Mouse (Mus musculus) stomach, embryonic 15.5 days (tissue): ENCODE results near the gene Tbx10. TPM values are rescaled to one million over a fixed set of nuclear protein-coding genes. Genes with fewer than 3 reads are reported as not detected.

Experiments
- ATAC-seq: fragments of 200-750 bp; cut with Nextera tagmentation; 2 replicates; pipeline ENCODE4 v1.8.0; 2017; ENCODE audit warnings: low read depth, moderate number of reproducible peaks, moderate TSS enrichment; ENCODE audit not compliant: insufficient read depth, low FRiP score
- H3K27ac ChIP-seq: fragments of 300-500 bp; sonication (generic); 2 replicates; pipeline ENCODE4 v1.5.1; 2015; ENCODE audit warnings: mild to moderate bottlenecking, inconsistent platforms
- H3K27me3 ChIP-seq: fragments of 300-500 bp; sonication (generic); replicated peaks from 2 replicates; pipeline ENCODE4 v1.6.1; 2015; ENCODE audit warnings: inconsistent platforms
- H3K36me3 ChIP-seq: fragments of 300-500 bp; sonication (generic); 2 replicates; pipeline ENCODE4 v1.6.1; 2015; ENCODE audit warnings: inconsistent platforms
- H3K4me1 ChIP-seq: fragments of 300-500 bp; sonication (generic); 2 replicates; pipeline ENCODE4 v1.6.1; 2015; ENCODE audit warnings: inconsistent platforms
- H3K4me2 ChIP-seq: fragments of 300-500 bp; sonication (generic); 2 replicates; pipeline ENCODE4 v1.6.1; 2015; ENCODE audit warnings: mild to moderate bottlenecking, inconsistent platforms
- H3K4me3 ChIP-seq: fragments of 300-500 bp; sonication (generic); replicated peaks from 2 replicates; pipeline ENCODE4 v1.5.1; 2015; ENCODE audit warnings: inconsistent platforms
- H3K9ac ChIP-seq: fragments of 300-500 bp; sonication (generic); 2 replicates; pipeline ENCODE4 v1.6.1; 2015; ENCODE audit warnings: inconsistent platforms
- H3K9me3 ChIP-seq: fragments of 300-500 bp; sonication (generic); 2 replicates; pipeline ENCODE4 v1.6.1; 2016; ENCODE audit warnings: inconsistent platforms
- WGBS: fragments of 180-500 bp; shearing (Covaris S2); methylation state at CpG from one replicate; pipeline ENCODE4 v1.1.7; 2015; 5-methylcytosine and 5-hydroxymethylcytosine counted together
- polyA plus RNA-seq: library from polyadenylated mRNA; unstranded; fragments of >200 nt; fragmentation: Nextera tagmentation; extraction: Ambion mirVana; gene quantifications from 2 replicates; pipeline ENCODE4 v1.2.1, GENCODE M21; 2015

The Tbx10 gene
- polyA plus RNA-seq, 1 experiment from 2014 or later, result 0.21 TPM

DNA sequence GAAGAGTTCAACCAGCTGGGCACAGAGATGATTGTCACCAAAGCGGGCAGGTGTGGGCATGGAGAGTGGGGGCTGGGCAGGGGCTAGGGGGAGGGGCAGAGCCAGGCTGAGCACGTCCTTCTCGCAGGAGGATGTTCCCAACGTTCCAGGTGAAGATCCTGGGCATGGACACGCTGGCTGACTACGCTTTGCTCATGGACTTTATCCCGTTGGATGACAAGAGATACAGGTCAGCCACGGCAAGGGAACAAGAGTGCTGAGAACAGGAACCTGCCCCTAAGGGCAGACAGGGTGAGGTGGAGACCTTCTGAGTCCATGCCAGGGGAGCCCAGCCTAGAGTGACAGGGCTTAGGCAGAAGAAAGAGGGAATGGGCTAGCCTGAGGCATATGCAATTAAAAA, 4.2 kb downstream of the Tbx10 start:
- no peak for ATAC-seq
- peaks cover 16% of the 10 kb centered on the region for H3K4me1 ChIP-seq
- no peak overlapping the region for H3K4me3 ChIP-seq
- H3K27ac ChIP-seq, result no peak overlapping the region
- no peaks in the 10 kb centered on the region for H3K36me3 ChIP-seq
- no peak overlapping the region for H3K4me2 ChIP-seq
- 80% methylated on average over 8 of the region's 8 CpGs for WGBS
- no peak overlapping the region for H3K9ac ChIP-seq
- H3K9me3 ChIP-seq, result no peaks in the 10 kb centered on the region
- no peaks in the 10 kb centered on the region for H3K27me3 ChIP-seq

DNA sequence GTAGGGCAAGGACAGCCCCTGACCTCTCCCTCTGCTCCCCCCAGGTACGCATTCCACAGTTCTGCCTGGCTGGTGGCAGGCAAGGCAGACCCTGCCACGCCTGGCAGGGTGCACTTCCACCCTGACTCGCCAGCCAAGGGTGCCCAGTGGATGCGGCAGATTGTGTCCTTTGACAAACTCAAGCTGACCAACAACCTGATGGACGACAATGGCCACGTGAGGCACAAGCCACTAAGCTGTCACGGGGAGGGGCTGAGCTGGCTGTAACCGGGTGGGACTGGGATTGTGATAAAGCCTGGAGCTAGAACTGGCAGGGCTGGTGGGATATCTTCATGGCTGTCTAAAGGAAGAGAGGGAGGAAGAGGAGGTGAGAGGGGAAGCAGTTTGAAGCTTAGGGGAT, 4.7 kb downstream of the Tbx10 start:
- 47% methylated on average over 8 of the region's 8 CpGs for WGBS
- no peaks in the 10 kb centered on the region for H3K36me3 ChIP-seq
- no peak overlapping the region for H3K27ac ChIP-seq
- no peak overlapping the region for H3K4me2 ChIP-seq
- no peaks in the 10 kb centered on the region for H3K9me3 ChIP-seq
- H3K27me3 ChIP-seq, result no peaks in the 10 kb centered on the region
- ATAC-seq, result no peak
- no peak overlapping the region for H3K9ac ChIP-seq
- peaks cover 19% of the 10 kb centered on the region for H3K4me1 ChIP-seq
- H3K4me3 ChIP-seq, result no peak overlapping the region

GRCm38 (mm10) chr19:3998335-3998734, 5.8 kb downstream of the Tbx10 start:
- ATAC-seq, result no peak
- H3K4me3 ChIP-seq, result no peak overlapping the region
- H3K9ac ChIP-seq, result no peak overlapping the region
- no peaks in the 10 kb centered on the region for H3K36me3 ChIP-seq
- H3K27me3 ChIP-seq, result no peaks in the 10 kb centered on the region
- no peak overlapping the region for H3K4me2 ChIP-seq
- no peaks in the 10 kb centered on the region for H3K9me3 ChIP-seq
- 71% methylated on average over 8 of the region's 8 CpGs for WGBS
- no peak overlapping the region for H3K27ac ChIP-seq
- H3K4me1 ChIP-seq, result peaks cover 19% of the 10 kb centered on the region

DNA sequence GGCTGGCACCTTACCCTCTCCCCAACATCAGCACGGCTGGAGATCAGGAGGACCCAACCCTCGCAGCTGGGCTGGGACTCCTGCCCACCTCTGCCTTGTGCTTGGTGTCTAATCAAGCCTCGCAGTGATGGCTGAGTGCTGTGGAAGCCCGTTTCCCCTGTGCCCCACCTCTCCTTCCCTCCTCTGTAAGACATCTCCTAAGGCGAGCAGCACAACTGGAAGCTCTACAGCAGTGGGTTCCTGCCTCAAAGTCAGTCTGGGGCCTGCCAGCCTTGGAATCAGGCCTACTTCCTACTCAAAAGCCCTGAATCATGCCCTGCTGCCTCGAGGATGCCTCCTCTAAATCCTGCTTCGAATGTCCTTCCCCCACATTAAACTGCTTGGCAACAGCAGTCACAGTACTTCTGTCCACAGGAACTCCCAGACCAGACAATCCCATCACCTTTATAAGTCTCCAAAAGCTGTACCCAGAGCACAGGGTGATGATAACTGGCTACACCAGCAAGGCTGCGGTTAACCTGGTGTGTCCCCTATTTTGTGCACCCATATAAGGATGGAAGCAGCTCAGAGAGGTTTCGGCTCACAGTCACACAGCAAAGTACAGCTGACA, 6.7 kb downstream of the Tbx10 start:
- Histone ChIP-seq H3K4me1 (peaks cover 19% of the 10 kb centered on the region), H3K27ac (no peak overlapping the region), H3K9me3 (no peaks in the 10 kb centered on the region), H3K4me3 (peak overlapping the region; percentile 82), H3K9ac (peak overlapping the region; percentile 23; the same call in 1 of the 2 replicates), H3K27me3 (no peaks in the 10 kb centered on the region), H3K4me2 (peak overlapping the region; percentile 84), H3K36me3 (no peaks in the 10 kb centered on the region)
- WGBS, result 86% methylated on average over 9 of the region's 9 CpGs
- no peak for ATAC-seq

GRCm38 (mm10) chr19:4000119-4000900, 7.8 kb downstream of the Tbx10 start, which contains the start of the genes Nudt8 and Gm49405:
Gene Nudt8 (plus strand): TSS chr19:4000580.
Gene Gm49405 (plus strand): TSS chr19:4000626.
- peak within 1 kb of the TSS; percentile 84 for H3K4me2 ChIP-seq
- H3K27ac ChIP-seq, result peak within 1 kb of the TSS; percentile 99
- H3K36me3 ChIP-seq, result no peaks in the 10 kb centered on the region
- H3K27me3 ChIP-seq, result no peaks in the 10 kb centered on the region
- peak; percentile 91 for ATAC-seq
- H3K9ac ChIP-seq, result peak within 1 kb of the TSS; percentile 73
- H3K9me3 ChIP-seq, result no peaks in the 10 kb centered on the region
- peak within 1 kb of the TSS; percentile 82 for H3K4me3 ChIP-seq
- peaks cover 19% of the 10 kb centered on the region for H3K4me1 ChIP-seq
- WGBS, result under 1% methylated on average over 64 of the region's 64 CpGs

DNA sequence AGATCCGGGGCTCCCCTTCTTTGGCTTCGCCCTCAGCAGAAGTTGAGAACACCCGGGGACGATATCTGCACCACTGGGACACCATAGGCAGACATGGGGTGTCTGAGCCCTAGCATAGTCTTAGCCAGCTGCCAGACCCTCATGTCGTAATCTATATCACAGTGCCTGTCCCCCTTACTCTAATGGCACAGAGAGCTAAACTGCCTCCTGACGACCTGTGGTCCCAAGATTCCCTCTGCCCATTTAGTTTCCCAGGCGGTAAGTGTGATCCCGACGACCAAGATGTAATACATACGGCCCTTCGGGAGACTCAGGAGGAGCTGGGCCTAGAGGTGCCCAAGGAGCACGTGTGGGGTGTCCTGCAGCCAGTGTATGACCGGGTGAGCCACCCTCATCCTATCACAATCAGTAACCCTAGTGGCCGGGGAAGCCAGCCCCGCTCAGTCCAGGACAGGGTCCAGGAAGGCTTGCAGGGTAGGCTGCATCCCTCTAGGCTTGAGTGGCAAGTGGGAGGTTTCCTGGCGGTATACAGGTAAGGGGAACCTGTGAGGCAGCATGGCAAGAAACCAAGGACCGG, 8.5 kb downstream of the Tbx10 start:
- Histone ChIP-seq H3K9me3 (no peaks in the 10 kb centered on the region), H3K9ac (peak overlapping the region; percentile 73), H3K4me1 (peaks cover 19% of the 10 kb centered on the region), H3K27me3 (no peaks in the 10 kb centered on the region), H3K4me3 (peak overlapping the region; percentile 82), H3K36me3 (no peaks in the 10 kb centered on the region), H3K4me2 (peak overlapping the region; percentile 84), H3K27ac (peak overlapping the region; percentile 99)
- ATAC-seq, result no peak
- WGBS, result 18% methylated on average over 17 of the region's 17 CpGs

DNA sequence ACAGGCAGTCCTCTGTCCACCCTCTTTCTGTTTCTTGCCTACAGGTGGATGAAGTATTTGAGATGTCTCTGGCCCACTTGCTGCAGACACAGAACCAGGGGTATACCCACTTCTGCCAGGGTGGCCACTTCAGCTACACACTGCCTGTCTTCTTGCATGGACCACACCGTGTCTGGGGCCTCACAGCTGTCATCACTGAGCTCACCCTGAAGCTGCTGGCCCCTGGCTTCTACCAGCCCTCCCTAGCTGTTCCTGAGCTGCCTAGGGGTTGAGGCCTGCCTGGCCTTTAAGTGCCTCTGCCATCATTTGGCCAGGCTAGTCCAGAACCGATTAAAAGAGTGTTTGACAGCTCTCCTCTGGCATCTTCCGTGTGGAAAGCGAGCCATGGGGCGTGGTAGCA, 9.2 kb downstream of the Tbx10 start:
- no peaks in the 10 kb centered on the region for H3K27me3 ChIP-seq
- WGBS, result 75% methylated on average over 5 of the region's 5 CpGs
- peak overlapping the region; percentile 84 for H3K4me2 ChIP-seq
- H3K27ac ChIP-seq, result no peak overlapping the region
- no peak for ATAC-seq
- peaks cover 3% of the 10 kb centered on the region for H3K36me3 ChIP-seq
- no peaks in the 10 kb centered on the region for H3K9me3 ChIP-seq
- H3K4me3 ChIP-seq, result no peak overlapping the region
- peaks cover 19% of the 10 kb centered on the region for H3K4me1 ChIP-seq
- H3K9ac ChIP-seq, result no peak overlapping the region

DNA sequence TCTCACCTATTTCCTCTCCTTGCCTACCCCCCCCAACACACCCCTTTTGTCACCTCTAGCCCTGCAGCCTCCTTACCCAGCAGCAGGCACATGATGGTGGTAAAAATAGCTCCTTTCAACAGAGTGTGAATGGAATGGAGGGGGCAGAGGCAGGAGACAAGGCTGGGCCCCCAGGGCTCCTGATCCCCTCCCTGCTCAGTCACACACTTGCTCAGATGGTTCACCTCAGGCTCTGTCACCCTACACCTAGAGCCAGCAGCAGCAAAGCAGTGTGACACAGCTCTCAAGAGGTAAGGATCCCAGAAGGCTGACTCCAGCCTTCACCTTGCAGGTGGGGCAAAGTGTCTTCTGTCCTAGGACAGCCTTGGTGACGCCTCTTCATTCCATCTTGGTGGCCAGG, 10.6 kb downstream of the Tbx10 start, which contains the start of gene Doc2g:
Gene Doc2g, plus strand, starts transcription at position 202 of the 400 bp plus-strand sequence.
- H3K4me1 ChIP-seq, result peaks cover 19% of the 10 kb centered on the region
- H3K27me3 ChIP-seq, result no peaks in the 10 kb centered on the region
- H3K9ac ChIP-seq, result no peak within 1 kb of the TSS
- H3K9me3 ChIP-seq, result no peaks in the 10 kb centered on the region
- 75% methylated on average over 1 of the region's 1 CpGs for WGBS
- H3K4me2 ChIP-seq, result no peak within 1 kb of the TSS
- H3K4me3 ChIP-seq, result no peak within 1 kb of the TSS
- peaks cover 17% of the 10 kb centered on the region for H3K36me3 ChIP-seq
- ATAC-seq, result no peak
- no peak within 1 kb of the TSS for H3K27ac ChIP-seq

DNA sequence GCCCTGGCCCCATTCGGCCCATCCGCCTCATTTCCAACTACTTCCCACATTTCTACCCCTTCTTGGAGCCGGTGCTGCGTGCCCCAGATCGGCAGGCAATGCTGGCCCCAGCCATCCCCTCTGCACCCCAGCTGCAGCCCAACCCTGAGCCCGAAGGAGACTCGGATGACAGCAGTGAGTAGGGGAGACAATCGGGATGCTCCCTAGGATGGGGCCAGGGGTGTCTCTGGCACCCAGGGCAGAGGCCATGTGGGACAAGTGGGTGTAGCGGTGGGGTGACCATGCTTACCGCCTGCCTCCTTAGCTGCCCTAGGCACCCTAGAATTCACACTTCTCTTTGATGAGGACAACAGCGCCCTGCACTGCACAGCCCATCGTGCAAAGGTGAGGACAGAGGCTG, 11.1 kb downstream of the Tbx10 start:
- WGBS, result 73% methylated on average over 12 of the region's 12 CpGs
- ATAC-seq, result no peak

DNA sequence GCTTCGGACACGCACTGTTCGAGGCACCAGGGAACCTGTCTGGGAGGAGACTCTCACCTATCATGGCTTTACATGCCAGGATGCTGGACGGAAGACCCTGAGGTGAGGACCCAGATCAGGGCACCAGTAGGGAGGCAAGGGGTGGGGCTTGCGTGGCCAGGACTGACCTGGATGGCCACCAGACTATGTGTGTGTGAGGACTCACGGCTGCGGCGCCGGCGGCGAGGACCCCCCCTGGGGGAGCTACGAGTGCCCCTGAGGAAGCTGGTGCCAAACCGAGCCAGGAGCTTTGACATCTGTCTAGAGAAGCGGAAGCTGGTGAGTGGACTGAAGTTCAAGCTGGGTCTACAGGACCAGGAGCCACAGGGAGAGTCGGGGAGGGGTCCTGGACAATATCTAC, 11.8 kb downstream of the Tbx10 start:
- H3K9me3 ChIP-seq, result no peaks in the 10 kb centered on the region
- no peak overlapping the region for H3K9ac ChIP-seq
- ATAC-seq, result no peak
- no peak overlapping the region for H3K4me2 ChIP-seq
- no peak overlapping the region for H3K4me3 ChIP-seq
- 81% methylated on average over 15 of the region's 15 CpGs for WGBS
- H3K36me3 ChIP-seq, result peaks cover 27% of the 10 kb centered on the region
- H3K4me1 ChIP-seq, result peaks cover 17% of the 10 kb centered on the region
- H3K27me3 ChIP-seq, result no peaks in the 10 kb centered on the region
- no peak overlapping the region for H3K27ac ChIP-seq

More for the DNA sequence above, 11.1 kb downstream of the Tbx10 start:
- Histone ChIP-seq H3K36me3 (peaks cover 22% of the 10 kb centered on the region), H3K27ac (no peak overlapping the region), H3K4me3 (no peak overlapping the region), H3K4me2 (no peak overlapping the region), H3K27me3 (no peaks in the 10 kb centered on the region), H3K9ac (no peak overlapping the region), H3K9me3 (no peaks in the 10 kb centered on the region), H3K4me1 (peaks cover 19% of the 10 kb centered on the region)

DNA sequence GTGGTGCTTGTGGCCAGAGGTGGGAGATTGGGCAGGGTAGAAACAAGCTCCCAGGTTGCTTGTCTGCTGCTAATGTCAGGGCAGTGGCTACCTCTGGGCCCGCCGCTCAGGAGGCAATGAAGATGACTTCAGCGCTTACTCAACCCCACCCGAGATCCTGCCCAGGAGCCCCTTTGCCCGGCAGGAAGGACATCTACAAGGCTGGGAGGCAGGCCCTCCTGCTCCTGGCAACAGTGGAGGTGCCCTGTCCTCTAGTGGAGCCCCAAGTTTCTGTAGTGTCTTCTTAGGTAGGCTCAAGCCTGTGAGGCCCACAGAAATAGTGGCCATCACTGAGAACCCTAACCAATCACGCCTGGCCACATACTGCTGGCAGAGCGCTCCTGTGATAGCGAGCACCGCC, 12.5 kb downstream of the Tbx10 start:
- no peak overlapping the region for H3K9ac ChIP-seq
- peaks cover 27% of the 10 kb centered on the region for H3K36me3 ChIP-seq
- H3K4me2 ChIP-seq, result no peak overlapping the region
- no peaks in the 10 kb centered on the region for H3K27me3 ChIP-seq
- no peaks in the 10 kb centered on the region for H3K9me3 ChIP-seq
- 87% methylated on average over 9 of the region's 9 CpGs for WGBS
- H3K4me3 ChIP-seq, result no peak overlapping the region
- ATAC-seq, result no peak
- peaks cover 12% of the 10 kb centered on the region for H3K4me1 ChIP-seq
- no peak overlapping the region for H3K27ac ChIP-seq

GRCm38 (mm10) chr19:4005971-4006370, 13.4 kb downstream of the Tbx10 start:
- 90% methylated on average over 8 of the region's 8 CpGs for WGBS
- Histone ChIP-seq H3K4me3 (no peak overlapping the region), H3K36me3 (peaks cover 29% of the 10 kb centered on the region), H3K9me3 (no peaks in the 10 kb centered on the region), H3K4me2 (no peak overlapping the region), H3K9ac (no peak overlapping the region), H3K27ac (no peak overlapping the region), H3K27me3 (no peaks in the 10 kb centered on the region), H3K4me1 (peaks cover 12% of the 10 kb centered on the region)
- ATAC-seq, result no peak
